Mouse (Mus musculus) right cerebral cortex, postnatal 4 days (tissue): ENCODE measurements at regions not wholly inside any gene's neighbourhood (a gene's known extent, or its start where the extent isn't known, plus 50 kb on each side); places are given as distances from the start of the nearest gene placed in this dataset.

ENCODE experiments used
- DNase-seq: peaks from one replicate; pipeline ENCODE4 v3.0.0-alpha.2; 2022

DNA sequence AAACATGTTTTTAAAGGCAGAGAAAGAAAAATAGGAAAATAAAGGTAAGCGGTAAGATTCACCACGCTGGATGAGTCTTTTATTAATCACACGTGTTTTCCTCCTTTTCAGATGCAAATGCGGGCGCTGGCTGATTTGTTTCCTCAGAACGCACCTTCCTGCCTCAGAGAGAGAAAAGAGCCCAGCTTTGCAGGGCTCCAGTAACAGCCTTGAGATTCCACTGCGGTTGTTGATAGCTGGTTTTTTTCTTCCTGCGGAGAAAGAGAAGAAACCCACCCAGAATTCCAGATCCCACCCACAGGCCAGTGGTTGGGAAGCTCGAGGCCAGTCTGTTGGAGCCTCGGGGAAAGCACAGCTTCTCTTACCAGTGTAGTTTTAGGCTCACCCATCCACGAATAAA is 68.6 kb upstream of the Spaca7 start:
- no peak for DNase-seq

DNA sequence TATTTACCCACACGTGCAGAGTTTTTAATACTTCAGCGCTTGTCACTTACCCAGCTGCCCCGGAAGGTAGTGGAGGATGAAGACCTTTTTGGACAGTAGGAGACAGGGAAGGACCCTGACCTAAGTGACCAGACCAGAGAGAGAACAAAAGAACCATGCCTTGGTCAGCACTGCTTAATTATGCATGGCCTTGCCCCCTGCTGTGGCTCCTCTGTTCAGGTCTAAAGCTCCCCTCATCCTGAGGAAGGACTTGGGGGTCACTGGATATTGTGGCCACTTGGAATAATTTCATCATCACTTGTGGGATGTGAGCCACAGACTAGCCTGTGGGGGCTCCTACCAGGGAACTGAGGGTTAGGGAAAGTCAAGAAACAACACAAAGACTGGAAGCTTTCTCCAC is 68.1 kb upstream of the Spaca7 start:
- DNase-seq = no peak

DNA sequence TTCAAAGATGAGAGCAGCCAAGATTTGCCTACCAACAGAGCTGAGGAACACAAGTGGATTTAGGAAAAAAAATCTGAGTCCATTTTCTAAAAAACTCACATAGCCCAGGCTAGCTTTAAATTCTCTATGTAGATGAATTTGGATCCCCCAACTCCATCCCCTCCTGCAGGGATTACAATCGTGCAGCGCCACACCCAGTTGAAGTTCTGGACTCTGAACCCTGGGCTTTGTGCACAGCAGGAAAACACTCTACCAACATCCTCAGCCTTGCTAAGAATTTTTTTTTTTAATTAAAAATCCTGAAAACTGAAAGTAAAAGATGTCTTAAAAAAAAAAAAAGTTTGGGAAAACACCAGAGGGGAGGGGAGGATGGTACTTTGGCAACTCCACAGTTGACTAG is 62.6 kb upstream of the Spaca7 start:
- DNase-seq = no peak

DNA sequence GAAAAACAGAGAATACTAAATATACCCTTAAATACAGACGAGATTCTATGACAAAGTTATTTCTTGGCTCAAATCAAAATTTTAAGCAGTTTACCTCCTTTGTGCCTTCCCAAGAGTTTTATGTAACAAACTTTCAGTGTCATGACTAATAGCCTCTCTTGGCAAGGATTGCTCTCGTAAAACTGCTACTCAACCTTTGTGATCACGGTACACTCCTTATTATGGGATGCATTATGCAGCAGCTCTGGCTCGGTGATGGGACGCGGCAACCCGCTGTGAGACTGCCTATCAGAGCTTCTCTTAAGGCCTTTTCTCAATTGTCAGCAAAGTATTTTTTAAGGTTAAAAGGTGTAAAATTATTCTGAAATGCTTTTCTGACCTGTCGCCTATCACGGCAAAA is 59.8 kb upstream of the Spaca7 start:
- no peak for DNase-seq

DNA sequence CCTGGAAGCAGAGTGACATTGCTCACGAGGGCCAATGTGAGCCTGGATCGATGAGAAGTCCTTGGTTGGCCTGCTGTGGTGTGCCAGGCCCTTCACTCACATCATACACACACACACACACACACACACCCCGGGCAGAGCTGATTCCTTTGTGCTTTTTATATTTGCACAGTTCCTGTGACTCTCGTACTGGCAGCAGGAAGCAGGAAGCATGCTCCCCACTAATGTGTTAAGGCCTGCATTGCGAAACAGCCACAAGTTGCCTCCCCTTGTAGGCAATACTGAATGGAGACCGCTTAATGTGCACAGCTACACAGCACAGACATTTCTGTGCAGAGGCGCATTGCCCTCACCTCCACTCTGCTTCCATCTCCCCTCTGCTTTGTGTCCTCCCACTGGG is 58.7 kb upstream of the Spaca7 start:
- no peak for DNase-seq

DNA sequence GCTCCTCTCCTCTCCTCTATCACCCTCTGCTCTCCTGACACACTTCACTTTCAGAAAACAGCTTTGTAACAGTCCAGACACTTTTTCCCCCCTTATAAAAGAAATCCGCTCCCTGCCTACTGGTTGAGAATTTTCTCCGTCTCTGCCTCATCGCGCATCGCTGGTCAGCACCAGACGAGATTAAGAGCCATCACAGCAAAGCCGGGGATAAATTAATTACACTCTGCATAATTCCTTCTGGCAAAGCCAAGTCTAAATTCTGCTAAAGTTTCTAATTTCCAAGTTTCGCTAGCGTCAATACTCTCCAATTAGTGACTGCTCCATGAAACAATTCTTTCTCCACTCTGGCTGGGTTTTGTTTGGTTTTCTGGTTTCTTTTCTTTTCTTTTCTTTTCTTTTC is 51.2 kb upstream of the Spaca7 start:
- no peak for DNase-seq
